Mouse (Mus musculus): ENCODE data around the gene Itpr2.

DNA sequence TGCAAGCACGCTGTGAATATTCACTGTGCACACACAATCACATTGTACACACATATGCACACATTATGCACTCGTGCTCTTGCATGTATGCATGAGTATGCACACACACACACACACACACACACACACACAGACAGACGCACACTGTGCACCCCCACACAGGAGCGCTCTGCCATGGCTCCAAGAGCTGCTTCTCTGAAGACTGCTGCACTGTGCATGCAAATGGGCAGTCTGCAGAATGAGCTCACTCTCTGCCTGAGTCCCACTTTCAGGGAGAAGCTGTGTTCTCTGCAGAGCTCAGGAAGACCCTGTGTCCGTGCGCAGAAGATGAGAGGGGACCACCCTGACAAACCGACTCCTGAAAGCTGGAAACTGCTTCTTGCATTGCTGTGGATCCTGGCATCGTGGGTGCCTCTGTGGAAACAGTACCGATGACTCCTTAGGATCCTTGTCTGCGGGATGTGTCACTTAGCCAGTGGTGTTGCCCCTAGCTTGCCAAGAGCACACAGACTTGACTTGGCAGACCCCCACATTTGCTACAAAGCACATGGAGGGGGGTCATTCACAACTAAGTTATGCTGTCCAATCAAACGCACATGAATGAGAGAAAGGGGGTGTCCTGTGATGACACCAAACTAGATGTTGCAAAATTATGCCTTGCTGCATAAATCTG is 55.9 kb downstream of the Itpr2 start:
- no peak for TF ChIP-seq CTCF (IDR thresholded peaks at IDR 0.05; ENCODE audit: low read depth)
- TF ChIP-seq EP300 (IDR thresholded peaks at IDR 0.05; ENCODE audit: low read depth), result no peak
